Mouse (Mus musculus) embryo, embryonic 10 days (tissue): ENCODE measurements at regions not wholly inside any gene's neighbourhood (a gene's known extent, or its start where the extent isn't known, plus 50 kb on each side); places are given as distances from the start of the nearest gene placed in this dataset.
"Not testable (repeated sequence)": the region's sequence is repeated elsewhere in the genome, so short reads cannot be mapped to it uniquely, and the experiment has no call there.

ENCODE experiments used
- DNase-seq: peaks from one replicate; pipeline ENCODE4 v3.0.0-alpha.2; 2015; ENCODE audit warnings: low spot score

GRCm38 (mm10) chr9:82484341-82484740 lies 345.0 kb upstream of the Irak1bp1 start:
- no peak for DNase-seq

GRCm38 (mm10) chr9:82493440-82493839 lies 335.9 kb upstream of the Irak1bp1 start:
- DNase-seq, result no peak

- DNase-seq, result no peak
These were observed 319.3 kb upstream of the Irak1bp1 start for GRCm38 (mm10) chr9:82510014-82510413.

GRCm38 (mm10) chr9:82518993-82519392 lies 310.3 kb upstream of the Irak1bp1 start:
- no peak for DNase-seq

- no peak for DNase-seq
These were observed 301.4 kb upstream of the Irak1bp1 start for GRCm38 (mm10) chr9:82527867-82528385.

- DNase-seq, result no peak
These were observed 276.6 kb upstream of the Irak1bp1 start for GRCm38 (mm10) chr9:82552726-82553125.

- DNase-seq, result no peak
These were observed 276.1 kb upstream of the Irak1bp1 start for GRCm38 (mm10) chr9:82553213-82553612.

- no peak for DNase-seq
These were observed 266.5 kb upstream of the Irak1bp1 start for GRCm38 (mm10) chr9:82562551-82563465.

- no peak for DNase-seq
These were observed 247.8 kb upstream of the Irak1bp1 start for GRCm38 (mm10) chr9:82581373-82582018.

- no peak for DNase-seq
These were observed 220.2 kb upstream of the Irak1bp1 start for GRCm38 (mm10) chr9:82609111-82609510.

GRCm38 (mm10) chr9:82609946-82610345 lies 219.4 kb upstream of the Irak1bp1 start:
- DNase-seq, result no peak

GRCm38 (mm10) chr9:82612526-82612925 lies 216.8 kb upstream of the Irak1bp1 start:
- DNase-seq, result no peak

- DNase-seq, result no peak
These were observed 196.9 kb upstream of the Irak1bp1 start for GRCm38 (mm10) chr9:82632411-82632810.

- DNase-seq, result no peak
These were observed 189.1 kb upstream of the Irak1bp1 start for GRCm38 (mm10) chr9:82640277-82640676.

GRCm38 (mm10) chr9:82643900-82644299 lies 185.4 kb upstream of the Irak1bp1 start:
- DNase-seq, result peak; percentile 13

GRCm38 (mm10) chr9:82655511-82655910 lies 173.8 kb upstream of the Irak1bp1 start:
- DNase-seq, result not testable (repeated sequence)

GRCm38 (mm10) chr9:82682196-82682595 lies 147.1 kb upstream of the Irak1bp1 start:
- no peak for DNase-seq

- DNase-seq, result peak; percentile 10
These were observed 119.8 kb upstream of the Irak1bp1 start for GRCm38 (mm10) chr9:82709411-82709983.

- no peak for DNase-seq
These were observed 119.2 kb upstream of the Irak1bp1 start for GRCm38 (mm10) chr9:82709991-82710593.

GRCm38 (mm10) chr9:82710945-82711516 lies 118.3 kb upstream of the Irak1bp1 start:
- no peak for DNase-seq

GRCm38 (mm10) chr9:82712769-82713733 lies 116.3 kb upstream of the Irak1bp1 start:
- DNase-seq, result no peak
